Mouse (Mus musculus): ENCODE data around the gene Rsad1.

Gene Rsad1

DNA sequence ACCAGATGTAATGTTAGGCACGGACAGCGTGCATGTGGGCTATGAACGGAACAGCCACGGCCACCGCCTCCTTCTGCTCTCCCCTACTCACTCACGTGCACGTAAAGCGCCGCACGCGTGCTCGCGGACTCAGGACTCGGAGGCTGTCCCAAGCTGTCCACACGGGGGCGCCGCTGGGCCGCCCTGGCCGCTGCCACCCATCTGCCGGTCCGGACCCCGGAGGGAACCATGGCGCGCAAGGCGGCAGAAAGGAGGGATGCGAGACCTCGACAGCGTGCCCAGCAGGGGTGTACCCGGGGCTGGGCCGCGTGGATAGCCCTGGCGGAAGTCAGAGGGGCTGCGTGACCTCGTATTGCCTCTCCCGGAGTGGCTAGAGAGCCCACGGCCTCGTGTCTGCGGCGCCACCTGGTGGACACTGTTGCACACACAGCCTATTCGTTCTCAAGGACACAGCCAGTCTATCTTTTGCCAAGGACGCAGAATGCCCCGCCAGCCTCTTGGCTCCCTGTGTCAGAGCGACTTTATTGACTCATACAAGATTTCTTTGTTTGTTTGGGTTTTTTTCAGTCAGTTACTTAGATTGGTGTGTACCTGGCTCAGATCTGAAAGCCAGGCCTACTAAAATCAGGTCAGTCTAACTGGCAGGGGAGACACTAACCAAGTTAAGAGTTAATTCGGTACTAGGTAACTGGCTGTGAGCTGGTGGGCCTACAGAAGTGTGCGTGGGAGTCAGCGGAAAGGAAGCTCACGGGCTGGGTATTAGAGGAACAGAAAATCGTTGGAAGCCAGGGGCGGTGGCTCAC is at the start of gene Rsad1:
Rsad1 (minus strand) TSS at position 368 of the 803 bp plus-strand sequence.
- DNase-seq (ENCODE audit: low spot score), result peak; percentile 81

GRCm38 (mm10) chr11:94598437-94599120 is 49.5 kb upstream of the Rsad1 start:
- DNase-seq (ENCODE audit: low spot score), result no peak

- no peak for DNase-seq (ENCODE audit: low spot score)
Observed at GRCm38 (mm10) chr11:94597319-94597718, 48.3 kb upstream of the Rsad1 start.

- no peak for DNase-seq (ENCODE audit: low spot score)
Observed at GRCm38 (mm10) chr11:94596311-94596852, 47.3 kb upstream of the Rsad1 start.

DNA sequence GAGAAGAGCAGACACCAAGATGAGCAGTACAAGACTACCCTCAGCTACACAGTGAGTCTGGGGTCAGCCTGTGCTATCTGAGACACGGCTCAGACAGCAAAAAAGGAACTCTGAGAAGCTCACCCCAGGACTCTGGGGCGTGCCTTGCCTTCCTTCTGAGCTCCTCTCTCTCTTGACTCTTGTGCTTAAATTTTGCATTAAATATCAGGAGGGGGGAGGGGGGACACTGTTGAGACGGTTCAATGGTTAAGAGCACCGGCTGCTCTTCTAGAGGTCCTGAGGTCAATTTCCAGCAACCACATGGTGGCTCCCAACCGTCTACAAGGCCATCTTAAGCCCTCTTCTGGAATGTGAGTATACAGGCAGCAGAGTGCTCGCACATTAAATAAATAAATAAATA is 38.5 kb upstream of the Rsad1 start:
- no peak for DNase-seq (ENCODE audit: low spot score)

GRCm38 (mm10) chr11:94585091-94585490 is 36.0 kb upstream of the Rsad1 start:
- DNase-seq (ENCODE audit: low spot score), result no peak

DNA sequence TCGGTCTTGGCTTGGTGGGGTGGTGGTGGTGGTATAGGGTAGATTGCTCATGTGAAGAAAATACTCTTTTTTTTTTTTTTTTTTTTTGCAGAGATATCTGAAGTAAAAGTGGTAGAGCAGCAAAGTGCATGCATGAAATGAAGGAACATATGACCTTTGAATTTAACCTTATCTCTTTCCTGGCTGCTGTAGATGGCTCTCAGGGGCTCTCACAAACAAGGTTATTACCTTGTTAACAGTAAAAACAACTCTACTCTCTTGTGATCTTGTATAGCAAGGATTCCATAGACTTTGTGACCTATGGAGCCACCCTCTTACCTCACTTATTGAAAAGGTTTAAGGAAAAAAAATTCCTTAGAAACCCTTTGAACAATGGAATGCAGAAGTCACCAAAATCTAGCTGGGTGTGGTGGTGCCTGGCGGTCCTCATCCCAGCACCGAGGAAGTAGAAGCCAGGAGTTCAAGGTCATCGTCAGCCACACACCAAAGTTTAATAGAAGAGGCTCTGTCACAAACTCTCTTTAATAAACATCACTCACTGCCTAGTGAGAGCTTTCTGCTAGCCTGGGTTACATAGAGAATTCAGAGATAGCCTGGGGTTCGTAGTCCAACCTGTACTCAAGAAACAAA is 31.2 kb upstream of the Rsad1 start:
- DNase-seq (ENCODE audit: low spot score), result no peak

DNA sequence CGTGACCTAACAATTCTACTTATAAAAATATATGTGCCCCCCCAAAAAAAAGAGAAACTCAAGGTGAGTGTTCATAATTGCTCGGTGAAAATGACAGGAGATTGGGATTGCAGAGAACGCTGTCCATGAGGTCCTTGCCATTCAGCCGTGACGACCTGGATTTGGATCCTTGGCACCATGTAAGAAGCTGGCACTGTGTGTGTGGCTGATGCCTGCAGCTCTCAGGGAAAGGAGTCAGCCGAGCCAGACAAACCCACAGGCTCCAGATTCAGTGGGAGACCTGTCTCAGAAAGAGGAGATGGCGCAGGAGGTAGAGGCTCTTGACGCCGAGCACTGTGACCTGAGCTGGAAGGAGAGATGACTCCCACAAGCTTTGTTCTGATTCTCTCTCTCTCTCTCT is 27.3 kb upstream of the Rsad1 start:
- DNase-seq (ENCODE audit: low spot score), result no peak

DNA sequence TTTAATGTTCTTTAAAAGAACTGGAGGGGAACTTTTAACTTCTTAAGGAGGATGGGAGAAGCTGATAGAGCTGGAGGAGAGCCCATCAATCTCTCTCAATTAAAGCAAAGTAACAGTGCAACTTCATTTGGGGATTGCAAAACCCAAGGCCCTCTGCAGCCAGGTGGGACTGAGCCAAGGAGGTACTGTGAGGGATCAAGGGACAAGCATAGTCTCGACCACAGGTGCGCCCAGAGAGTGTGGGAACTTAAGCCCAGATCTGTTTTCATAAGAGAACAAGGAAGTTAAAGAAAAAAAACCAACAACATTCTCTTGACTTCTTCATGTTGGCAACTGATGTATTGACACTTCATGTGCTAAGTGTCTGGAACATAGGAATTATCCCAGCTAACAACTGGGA is 26.0 kb upstream of the Rsad1 start:
- DNase-seq (ENCODE audit: low spot score), result no peak

DNA sequence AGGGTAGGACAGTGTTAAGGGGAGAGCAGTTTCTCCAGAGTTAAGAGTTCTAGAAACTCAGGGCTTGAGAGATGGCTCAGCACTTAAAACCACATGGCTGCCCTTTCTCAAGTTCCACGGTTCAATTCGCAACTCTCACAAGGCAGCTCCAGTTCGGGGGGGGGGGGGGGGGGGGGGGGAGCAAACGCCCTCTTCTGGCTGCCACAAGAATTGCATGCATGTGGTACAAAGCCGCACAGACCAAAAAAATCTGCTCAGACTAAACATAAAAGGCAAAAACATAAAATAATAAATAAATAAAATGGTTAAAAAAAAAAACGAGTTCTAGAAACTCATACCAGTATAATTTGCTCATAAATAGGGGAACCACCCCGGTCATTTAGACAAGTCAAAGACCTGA is 25.5 kb upstream of the Rsad1 start:
- DNase-seq (ENCODE audit: low spot score), result no peak

- DNase-seq (ENCODE audit: low spot score), result no peak
Observed at GRCm38 (mm10) chr11:94571850-94572249, 22.8 kb upstream of the Rsad1 start.

DNA sequence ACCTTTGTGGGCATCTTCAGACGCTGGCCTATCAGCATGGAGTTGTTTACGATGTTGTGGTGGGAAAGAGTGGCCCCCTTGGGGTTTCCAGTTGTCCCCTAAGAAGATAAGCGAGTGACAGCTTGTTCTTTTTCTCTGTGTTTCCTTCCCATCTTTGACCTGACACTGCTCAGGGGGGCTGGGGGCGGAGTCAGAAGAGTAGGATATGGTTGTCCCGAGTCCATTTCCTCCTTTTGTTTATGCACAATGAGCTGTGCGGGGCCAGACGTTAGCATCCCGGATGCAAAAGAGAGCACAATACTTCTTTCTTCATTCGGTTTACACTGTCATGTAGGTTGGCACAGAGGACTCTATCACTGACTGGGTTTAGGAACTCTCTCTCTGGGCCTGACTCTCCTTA is 21.6 kb upstream of the Rsad1 start:
- DNase-seq (ENCODE audit: low spot score), result no peak

- DNase-seq (ENCODE audit: low spot score), result no peak
Observed at GRCm38 (mm10) chr11:94567326-94567725, 18.3 kb upstream of the Rsad1 start.

DNA sequence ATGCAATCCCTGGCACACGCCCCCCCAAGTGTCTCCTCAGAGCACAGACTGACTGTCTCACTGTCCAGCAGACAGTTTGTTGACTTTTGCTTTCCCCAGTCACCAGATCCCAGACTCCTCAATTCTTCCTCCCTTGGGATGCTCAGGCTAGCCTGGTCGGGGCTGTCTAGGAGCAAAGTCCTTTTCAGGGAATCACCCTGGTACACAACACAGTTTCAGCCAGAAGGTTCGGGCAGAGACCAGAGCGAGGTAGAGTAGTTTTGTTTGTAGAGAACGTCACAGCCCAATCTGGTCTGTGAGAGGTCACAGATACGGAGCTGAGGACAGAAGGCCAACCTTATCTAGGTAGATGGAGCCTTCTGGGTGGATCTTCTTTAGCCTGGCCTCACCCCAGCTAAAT is 17.5 kb upstream of the Rsad1 start:
- no peak for DNase-seq (ENCODE audit: low spot score)

GRCm38 (mm10) chr11:94565151-94565479 is 16.1 kb upstream of the Rsad1 start:
- DNase-seq (ENCODE audit: low spot score), result no peak

DNA sequence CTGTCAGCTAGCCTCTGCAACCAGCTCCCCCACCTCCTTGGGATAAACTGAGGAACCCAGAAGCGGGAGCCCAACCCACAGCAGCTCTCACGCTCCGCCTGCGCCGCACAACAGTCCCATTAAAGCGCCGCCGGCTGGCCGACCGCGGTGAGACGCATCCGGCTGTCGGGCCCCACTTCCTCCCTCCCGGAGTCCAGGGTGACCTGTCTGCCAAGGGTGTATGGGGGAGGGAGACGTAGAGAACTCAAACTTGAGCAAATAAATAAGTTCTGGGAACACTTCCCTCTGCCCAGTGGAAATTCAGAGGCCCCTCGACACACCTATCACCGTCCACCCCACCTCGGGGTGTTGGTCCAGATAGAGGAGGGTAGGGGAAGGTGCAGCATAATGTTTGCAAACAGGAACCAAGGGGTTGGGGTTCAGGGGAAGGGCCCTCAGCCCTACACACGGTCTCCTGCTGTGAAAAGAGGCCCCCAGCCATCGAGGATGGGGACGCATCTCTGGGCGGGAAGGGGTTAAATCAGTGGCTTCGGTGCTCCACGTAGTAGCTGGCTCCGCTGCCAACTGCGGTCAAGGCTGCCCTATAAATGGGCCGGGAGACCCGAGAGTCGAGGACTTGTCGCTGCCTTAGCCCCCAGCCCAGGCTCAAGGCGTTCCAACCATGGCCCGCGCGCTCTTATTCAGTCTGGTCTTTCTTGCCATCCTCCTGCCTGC is 15.5 kb upstream of the Rsad1 start, which contains the start of gene Chad:
Chad (plus strand) TSS at position 611 of the 714 bp plus-strand sequence.
- no peak for DNase-seq (ENCODE audit: low spot score)

GRCm38 (mm10) chr11:94563821-94564220 is 14.8 kb upstream of the Rsad1 start:
- no peak for DNase-seq (ENCODE audit: low spot score)

GRCm38 (mm10) chr11:94563383-94563782 is 14.3 kb upstream of the Rsad1 start:
- DNase-seq (ENCODE audit: low spot score), result no peak

DNA sequence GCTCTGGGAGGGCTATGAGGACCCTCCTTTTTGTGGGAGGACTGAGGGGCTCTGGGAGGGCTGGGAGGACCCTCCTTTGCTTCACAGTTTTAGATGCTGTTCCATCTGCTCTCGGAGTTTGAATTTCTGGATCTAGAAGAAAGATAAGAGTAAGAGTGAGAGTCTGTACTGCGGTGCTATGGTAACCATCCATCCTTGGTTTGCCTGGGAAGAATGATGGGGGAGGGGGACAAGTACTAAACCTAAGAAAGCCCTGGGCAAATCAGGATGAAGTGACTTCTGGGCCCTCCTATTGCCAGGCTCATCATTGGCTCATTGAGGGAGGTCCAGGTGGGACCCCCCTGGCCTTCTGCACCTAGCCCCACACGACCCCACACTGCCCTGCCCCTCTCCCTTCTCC is 9.2 kb upstream of the Rsad1 start:
- DNase-seq (ENCODE audit: low spot score), result no peak

DNA sequence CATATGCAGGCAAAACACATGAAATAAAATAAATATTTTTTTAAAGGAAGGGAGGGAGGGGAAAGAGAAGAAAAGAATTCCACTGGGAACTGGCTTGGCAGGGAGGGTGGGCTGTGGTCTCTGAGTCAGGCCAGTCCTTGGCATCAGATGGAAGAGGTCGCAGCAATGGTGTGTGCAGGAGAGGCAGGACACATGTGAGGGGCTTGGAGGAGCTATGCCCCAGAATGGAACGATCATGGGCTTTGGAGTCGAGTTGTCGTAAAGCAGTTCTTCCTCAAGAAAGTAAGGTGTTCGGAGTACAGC is 1.3 kb upstream of the Rsad1 start:
- no peak for DNase-seq (ENCODE audit: low spot score)

GRCm38 (mm10) chr11:94549691-94550441 is 811 bp upstream of the Rsad1 start:
- no peak for DNase-seq (ENCODE audit: low spot score)
